Mouse (Mus musculus): ENCODE data around the gene Fshr. TPM values are rescaled to one million over a fixed set of nuclear protein-coding genes. Genes with fewer than 3 reads are reported as not detected.

The Fshr gene
- total RNA-seq (2023): not detected

DNA sequence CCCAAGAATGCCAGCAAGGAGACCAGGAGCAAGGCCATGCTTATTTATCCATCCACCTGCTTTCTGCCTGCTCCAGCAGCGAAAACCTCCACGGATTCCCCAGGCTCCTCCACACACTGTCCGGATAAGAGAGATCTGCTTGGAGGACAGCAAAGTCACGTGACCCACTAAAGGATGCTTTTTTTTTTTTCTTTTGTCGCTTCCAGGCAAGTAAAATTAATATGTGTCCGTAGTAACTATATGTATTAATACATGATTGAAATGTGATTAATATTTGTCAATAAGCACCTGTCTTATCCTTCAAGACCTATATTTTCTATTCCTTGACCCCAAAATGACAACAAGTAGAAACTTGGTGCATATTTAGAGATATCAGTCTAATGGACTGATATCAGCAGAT lies at the start of gene Fshr:
Gene Fshr (minus strand): TSS at position 101 of the 400 bp plus-strand sequence.

